Mouse (Mus musculus) MEL (cell line): ENCODE data around the gene Agrn. TPM values are rescaled to one million over a fixed set of nuclear protein-coding genes. Genes with fewer than 3 reads are reported as not detected.

Experiments
- DNase-seq: peaks from one replicate; pipeline ENCODE4 v3.0.0; 2011; ENCODE audit warnings: low read depth, low spot score
- H3K27ac ChIP-seq: 2 replicates; pipeline ENCODE4 v1.5.1; 2012; ENCODE audit warnings: low read depth, mild to moderate bottlenecking, control low read depth, low read length, moderate library complexity; ENCODE audit not compliant: control insufficient read depth
- H3K27me3 ChIP-seq, 2 experiments: fragments of 150-350 bp in 1 of 2; sonication (generic) in 1 of 2; 2 replicates each; pipeline ENCODE4 v1.6.1; 2012; ENCODE audit warnings: low read length in 2 of 2, mild to moderate bottlenecking in 2 of 2, improper control_type of control experiment in 1 of 2, moderate library complexity in 1 of 2; ENCODE audit not compliant: insufficient read depth in 2 of 2, control insufficient read depth in 1 of 2
- H3K36me3 ChIP-seq, 2 experiments: 2 replicates each; pipeline ENCODE4 v1.6.1; 2012 to 2014; ENCODE audit warnings: low read length in 2 of 2, improper control_type of control experiment in 1 of 2, inconsistent platforms in 1 of 2, mild to moderate bottlenecking in 1 of 2; ENCODE audit not compliant: insufficient read depth in 2 of 2, control insufficient read depth in 1 of 2
- H3K4me1 ChIP-seq, 2 experiments: fragments of 150-350 bp in 1 of 2; sonication (generic) in 1 of 2; 2 replicates each; pipeline ENCODE4 v1.6.1; 2012; ENCODE audit warnings: low read length in 2 of 2, improper control_type of control experiment in 1 of 2, mild to moderate bottlenecking in 1 of 2; ENCODE audit not compliant: insufficient read depth in 2 of 2, control insufficient read depth in 1 of 2
- H3K4me3 ChIP-seq, 2 experiments: fragments of 150-350 bp in 1 of 2; sonication (generic) in 1 of 2; 2 replicates each; pipeline ENCODE4 v1.5.1; 2012; ENCODE audit warnings: low read depth in 2 of 2, low read length in 2 of 2, mild to moderate bottlenecking in 2 of 2, moderate library complexity in 2 of 2, control low read depth in 1 of 2, improper control_type of control experiment in 1 of 2; ENCODE audit not compliant: control insufficient read depth in 1 of 2, insufficient read depth in 1 of 2
- H3K79me2 ChIP-seq: 2 replicates; pipeline ENCODE4 v1.6.1; 2012; ENCODE audit warnings: mild to moderate bottlenecking, low read length, moderate library complexity; ENCODE audit not compliant: control insufficient read depth, poor library complexity, insufficient read depth
- H3K9ac ChIP-seq: 2 replicates; pipeline ENCODE4 v1.6.1; 2012; ENCODE audit warnings: low read depth, mild to moderate bottlenecking, control low read depth, low read length, moderate library complexity; ENCODE audit not compliant: control insufficient read depth, poor library complexity, severe bottlenecking
- H3K9me3 ChIP-seq: fragments of 150-350 bp; sonication (generic); replicated peaks from 2 replicates; pipeline ENCODE4 v1.6.1; 2012; ENCODE audit warnings: mild to moderate bottlenecking, low read length, improper control_type of control experiment, moderate library complexity; ENCODE audit not compliant: insufficient read depth
- BHLHE40 ChIP-seq: IDR thresholded peaks from 2 replicates; pipeline ENCODE4 v1.6.1; 2012; ENCODE audit warnings: low read depth, mild to moderate bottlenecking, inconsistent platforms, low read length, improper control_type of control experiment, borderline replicate concordance
- ELF1 ChIP-seq: IDR thresholded peaks from 2 replicates; pipeline ENCODE4 v1.6.1; 2014; ENCODE audit warnings: low read depth, mild to moderate bottlenecking, inconsistent platforms, low read length, improper control_type of control experiment, moderate library complexity
- EP300 ChIP-seq, 2 experiments: IDR thresholded peaks; 2 replicates each; pipeline ENCODE4 v1.6.1; 2011; ENCODE audit warnings: improper control_type of control experiment in 2 of 2, low read length in 2 of 2, low read depth in 1 of 2, mild to moderate bottlenecking in 1 of 2
- ETS1 ChIP-seq: IDR thresholded peaks from 2 replicates; pipeline ENCODE4 v1.6.1; 2012; ENCODE audit warnings: low read depth, mild to moderate bottlenecking, inconsistent platforms, low read length, improper control_type of control experiment, moderate library complexity
- GATA1 ChIP-seq: IDR thresholded peaks from 2 replicates; pipeline ENCODE4 v1.6.1; 2011; ENCODE audit warnings: low read depth, low read length, improper control_type of control experiment
- HCFC1 ChIP-seq: IDR thresholded peaks from 2 replicates; pipeline ENCODE4 v1.6.1; 2012; ENCODE audit warnings: low read depth, mild to moderate bottlenecking, inconsistent platforms, low read length, improper control_type of control experiment, moderate library complexity
- MAX ChIP-seq: IDR thresholded peaks from 2 replicates; pipeline ENCODE4 v1.6.1; 2011; ENCODE audit warnings: low read length, improper control_type of control experiment
- MAZ ChIP-seq: IDR thresholded peaks from 2 replicates; pipeline ENCODE4 v1.6.1; 2012; ENCODE audit warnings: low read depth, mild to moderate bottlenecking, inconsistent platforms, low read length, improper control_type of control experiment
- MEF2A ChIP-seq: IDR thresholded peaks from 2 replicates; pipeline ENCODE4 v1.6.1; 2014; ENCODE audit warnings: low read depth, mild to moderate bottlenecking, inconsistent platforms, low read length, improper control_type of control experiment; ENCODE audit not compliant: poor library complexity, insufficient replicate concordance, severe bottlenecking; ENCODE audit errors: extremely low read depth
- MYC ChIP-seq: IDR thresholded peaks from 2 replicates; pipeline ENCODE4 v1.6.1; 2011; ENCODE audit warnings: low read depth, mild to moderate bottlenecking, low read length, improper control_type of control experiment, moderate library complexity
- RAD21 ChIP-seq: IDR thresholded peaks from 2 replicates; pipeline ENCODE4 v1.6.1; 2011; ENCODE audit warnings: mild to moderate bottlenecking, low read depth, low read length, improper control_type of control experiment
- RCOR1 ChIP-seq: IDR thresholded peaks from 2 replicates; pipeline ENCODE4 v1.6.1; 2012; ENCODE audit warnings: low read depth, mild to moderate bottlenecking, inconsistent platforms, low read length, improper control_type of control experiment
- SIN3A ChIP-seq: IDR thresholded peaks from 2 replicates; pipeline ENCODE4 v1.6.1; 2012; ENCODE audit warnings: low read length, improper control_type of control experiment, inconsistent platforms
- TAL1 ChIP-seq: IDR thresholded peaks from 2 replicates; pipeline ENCODE4 v1.6.1; 2012; ENCODE audit warnings: mild to moderate bottlenecking, inconsistent platforms, low read length, moderate library complexity, mixed read lengths
- TBP ChIP-seq: IDR thresholded peaks from 2 replicates; pipeline ENCODE4 v1.8.0; 2011; ENCODE audit warnings: low read depth, low read length, improper control_type of control experiment
- TCF12 ChIP-seq: IDR thresholded peaks from 2 replicates; pipeline ENCODE4 v1.6.1; 2014; ENCODE audit warnings: low read depth, mild to moderate bottlenecking, inconsistent platforms, low read length, improper control_type of control experiment, moderate library complexity
- UBTF ChIP-seq: IDR thresholded peaks from 2 replicates; pipeline ENCODE4 v1.6.1; 2012; ENCODE audit warnings: low read depth, mild to moderate bottlenecking, inconsistent platforms, low read length, improper control_type of control experiment, moderate library complexity, borderline replicate concordance; ENCODE audit not compliant: insufficient read depth
- ZNF384 ChIP-seq: IDR thresholded peaks from 2 replicates; pipeline ENCODE4 v1.6.1; 2012; ENCODE audit warnings: low read depth, mild to moderate bottlenecking, inconsistent platforms, low read length, improper control_type of control experiment
- polyA plus RNA-seq, 2 experiments: library from polyadenylated mRNA; stranded (reverse) in 1 of 2; unstranded in 1 of 2; fragments of >175 nt in 1 of 2; fragments of >200 nt in 1 of 2; gene quantifications; 2 replicates each; pipeline versions ENCODE4 v1.2.1 to v1.2.4; 2012; ENCODE audit warnings: low replicate concordance in 2 of 2, low read depth in 1 of 2; ENCODE audit not compliant: insufficient read length in 2 of 2, insufficient read depth in 1 of 2, missing spikeins in 1 of 2
- total RNA-seq: library from RNA; depleted of rRNA; stranded (reverse); fragments of 300-350 nt; gene quantifications from 2 replicates; pipeline ENCODE4 v1.2.3, GENCODE M21; 2012

The Agrn gene
- total and polyA plus RNA-seq, 3 experiments = 19.3 to 43.0 TPM; not detected in 1

DNA sequence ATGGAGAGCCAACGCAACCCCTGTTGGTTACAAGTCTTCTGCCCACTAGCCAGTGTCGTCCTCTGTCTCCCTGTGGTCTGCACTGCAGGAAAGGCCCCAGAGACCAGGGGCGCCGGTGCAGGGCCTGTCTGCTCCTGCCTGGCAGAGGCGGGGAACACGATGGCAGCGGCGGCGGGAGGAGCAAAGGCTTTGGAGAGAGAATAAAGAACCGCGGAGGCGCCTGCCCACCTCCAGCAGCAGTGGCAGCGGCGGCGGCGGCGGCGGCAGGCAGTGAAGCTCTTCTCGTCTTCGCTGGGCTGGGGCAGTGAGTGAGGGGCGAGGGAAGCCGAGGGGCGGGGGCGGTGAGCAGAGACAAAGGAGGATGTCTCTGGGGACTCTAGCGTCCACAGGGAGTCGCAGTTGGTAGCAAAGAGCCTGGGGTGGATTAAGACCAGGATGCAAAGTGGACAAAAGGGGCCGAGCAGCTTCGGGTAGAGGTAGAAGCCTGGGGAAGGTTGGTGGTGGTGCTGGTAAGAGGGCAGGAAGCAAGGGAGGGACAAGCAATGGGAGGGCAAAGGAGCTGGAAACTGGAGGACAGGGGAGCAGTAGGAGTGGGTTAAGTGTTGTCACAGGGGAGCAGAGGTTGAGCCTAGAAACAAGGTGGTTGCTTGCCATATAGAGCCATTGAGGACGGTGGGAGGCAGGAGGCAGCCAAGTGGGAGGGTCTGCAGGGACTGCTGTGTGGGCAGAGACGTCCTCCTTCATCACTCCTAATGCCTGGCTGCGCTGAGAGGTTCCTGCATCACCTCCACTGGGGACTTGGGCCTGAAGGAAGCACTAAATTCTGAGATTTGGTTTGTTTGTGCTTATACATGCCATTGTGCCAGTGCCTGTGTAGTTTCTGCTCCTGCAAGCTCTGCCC, 11.1 kb downstream of the Agrn start:
- TF ChIP-seq EP300 (IDR thresholded peaks at IDR 0.05; ENCODE audit: low read depth in 1 of 2, low read length in 2 of 2) (no peak), SIN3A (0 out of 2 replicates have a peak, but pooled peaks have one; percentile 20), ELF1 (no peak), MEF2A (no peak)
- TF ChIP-seq, all 39 proteins: peak for 1
- H3K79me2 ChIP-seq = no peaks in the 10 kb centered on the region
- peak overlapping the region; percentile 62 for H3K9ac ChIP-seq
- H3K36me3 ChIP-seq = peaks cover 0 to 19% of the 10 kb centered on the region in 2 experiments; a peak in 3 of 4 replicates
- peak overlapping the region; percentile 8 to 44; a peak in 3 of 4 replicates for H3K4me3 ChIP-seq
- H3K4me1 ChIP-seq = peaks cover 14 to 29% of the 10 kb centered on the region in 2 experiments
- H3K9me3 ChIP-seq = no peaks in the 10 kb centered on the region
- H3K27ac ChIP-seq = peak overlapping the region; percentile 75
- no peaks in the 10 kb centered on the region for H3K27me3 ChIP-seq
- no peak for DNase-seq

DNA sequence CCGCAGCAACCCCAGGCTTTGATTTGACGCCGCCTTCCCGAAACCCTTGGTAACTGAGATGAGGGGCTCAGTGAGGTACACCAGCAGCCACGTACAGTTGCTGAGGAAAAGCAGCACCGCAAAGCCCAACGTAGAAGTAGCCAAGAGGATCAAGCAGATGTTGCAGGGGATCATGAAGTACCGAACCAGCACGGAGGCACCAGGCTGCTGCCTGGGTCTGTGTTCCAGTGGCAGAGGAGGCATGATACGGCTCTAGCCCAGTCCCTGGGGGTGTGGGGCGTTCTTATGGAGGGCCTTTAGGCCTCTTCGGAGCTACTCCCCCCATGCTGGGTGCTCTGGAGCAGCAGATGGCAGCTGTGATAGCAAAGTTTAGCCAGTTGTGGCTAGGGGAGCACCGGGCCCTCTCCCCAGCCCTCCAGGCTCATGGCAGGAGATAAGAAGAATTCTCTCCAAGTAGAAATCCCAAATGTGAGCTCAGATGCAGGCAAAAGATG, 11.8 kb downstream of the Agrn start:
- peak overlapping the region; percentile 75 for H3K27ac ChIP-seq
- peak overlapping the region; percentile 62 for H3K9ac ChIP-seq
- H3K36me3 ChIP-seq = peaks cover 0 to 19% of the 10 kb centered on the region in 2 experiments; a peak in 3 of 4 replicates
- H3K27me3 ChIP-seq = no peaks in the 10 kb centered on the region
- peaks cover 14 to 29% of the 10 kb centered on the region in 2 experiments for H3K4me1 ChIP-seq
- peak overlapping the region; percentile 34 to 44 for H3K4me3 ChIP-seq
- DNase-seq = peak; percentile 80
- H3K79me2 ChIP-seq = no peaks in the 10 kb centered on the region
- TF ChIP-seq SIN3A (peak; percentile 58; the same call in 1 of the 2 replicates), TCF12 (peak; percentile 93), MAZ (0 out of 2 replicates have a peak, but pooled peaks have one; percentile 52), MAX (no peak), TAL1 (peak; percentile 88), BHLHE40 (0 out of 2 replicates have a peak, but pooled peaks have one; percentile 9), HCFC1 (peak; percentile 29; the same call in 1 of the 2 replicates), RCOR1 (no peak; the same call in 1 of the 2 replicates), TBP (peak; percentile 34; the same call in 1 of the 2 replicates), GATA1 (peak; percentile 74), ZNF384 (no peak), RAD21 (no peak), EP300 (IDR thresholded peaks at IDR 0.05; ENCODE audit: low read depth in 1 of 2, low read length in 2 of 2) (peak; percentile 77 to 86), UBTF (0 out of 2 replicates have a peak, but pooled peaks have one; percentile 39), ETS1 (peak; percentile 66), MYC (no peak)
- TF ChIP-seq, all 39 proteins: peak for 11
- H3K9me3 ChIP-seq = no peaks in the 10 kb centered on the region
